Mouse (Mus musculus): ENCODE results near the gene Vil1. TPM values are rescaled to one million over a fixed set of nuclear protein-coding genes. Genes with fewer than 3 reads are reported as not detected.

Vil1 gene
- total RNA-seq (2021): 1 to 10 TPM; 2.6 to 2.9 TPM
- long read RNA-seq, experiment 1, partial matches to known transcripts: 0 of 3 reads
- long read RNA-seq, experiment 1, other reads (novel, unspliced or antisense): 0 of 3 reads
- long read RNA-seq, experiment 2, partial matches to known transcripts: 1 of 2 reads
- long read RNA-seq, experiment 2, other reads (novel, unspliced or antisense): 0 of 2 reads

DNA sequence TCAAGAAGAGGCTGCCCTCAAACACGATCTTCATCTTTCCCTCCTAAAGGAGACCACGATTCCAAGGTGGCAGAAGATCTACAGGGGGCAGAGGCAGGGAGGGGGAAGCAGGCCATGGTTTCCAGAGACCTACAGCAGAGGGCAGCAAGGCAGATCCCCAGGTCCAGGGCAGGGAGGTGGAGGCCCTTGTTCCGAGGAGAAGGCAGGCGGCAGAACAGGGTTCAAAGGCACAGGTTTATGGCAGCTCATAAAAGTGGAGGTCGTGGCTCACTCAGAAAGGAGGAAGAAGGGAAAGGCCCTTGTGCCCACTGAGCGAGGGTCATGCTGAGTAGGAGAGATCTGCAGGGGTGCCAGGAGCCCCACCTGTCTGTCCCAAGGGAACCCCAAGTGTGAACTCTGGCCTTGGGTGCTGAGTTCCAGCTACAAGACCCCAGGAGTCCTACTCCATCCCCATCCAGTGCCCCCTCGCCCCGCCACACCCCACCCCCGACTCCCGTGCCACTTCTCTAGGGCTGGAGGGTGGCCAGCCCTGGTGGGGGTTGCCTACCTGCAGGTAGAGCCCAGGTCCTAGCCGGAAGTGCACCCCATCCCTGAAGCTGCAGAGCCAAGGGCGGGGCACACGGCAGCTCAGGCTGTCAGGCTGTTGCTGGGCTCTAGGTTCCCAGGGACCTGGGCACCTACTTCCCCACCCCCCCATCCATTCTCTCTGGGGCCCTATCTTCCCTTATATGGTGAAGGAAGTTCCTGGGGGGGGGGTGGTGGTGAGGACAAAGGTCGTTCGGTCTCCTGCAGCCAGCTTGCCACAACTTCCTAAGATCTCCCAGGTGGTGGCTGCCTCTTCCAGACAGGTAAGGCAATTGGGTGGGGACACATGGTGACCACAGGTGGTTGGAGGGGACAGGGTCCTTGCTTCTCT is at the start of gene Vil1:
Vil1 (plus strand) TSS at position 788 of the 916 bp plus-strand sequence.
- no peak for DNase-seq

DNA sequence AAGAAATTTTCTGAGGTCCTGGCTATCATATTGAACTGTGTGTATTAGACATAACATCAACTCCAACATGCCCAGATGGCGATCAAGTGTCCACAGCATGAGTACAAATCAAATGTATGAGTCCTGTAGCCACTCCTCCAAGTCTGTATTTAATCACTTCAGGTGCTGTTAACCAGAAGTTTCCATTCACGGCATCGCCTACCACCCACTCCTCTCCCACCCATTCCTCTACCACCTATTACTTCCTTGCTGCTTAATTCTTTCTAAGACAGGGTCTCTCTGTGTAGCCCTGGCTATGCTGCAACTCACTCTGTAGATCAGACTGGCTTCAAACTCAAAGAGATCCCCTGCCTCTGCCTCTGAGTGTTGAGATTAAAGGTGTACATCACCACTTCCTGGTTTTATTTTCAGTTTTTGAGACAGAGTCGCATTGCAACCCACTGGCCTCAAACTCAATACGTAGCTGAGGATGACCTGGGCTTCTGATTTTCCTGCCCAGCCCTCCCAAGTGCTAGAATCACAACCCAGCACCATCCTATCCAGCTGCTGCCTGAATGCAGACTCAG is 49.1 kb upstream of the Vil1 start:
- DNase-seq: no peak

DNA sequence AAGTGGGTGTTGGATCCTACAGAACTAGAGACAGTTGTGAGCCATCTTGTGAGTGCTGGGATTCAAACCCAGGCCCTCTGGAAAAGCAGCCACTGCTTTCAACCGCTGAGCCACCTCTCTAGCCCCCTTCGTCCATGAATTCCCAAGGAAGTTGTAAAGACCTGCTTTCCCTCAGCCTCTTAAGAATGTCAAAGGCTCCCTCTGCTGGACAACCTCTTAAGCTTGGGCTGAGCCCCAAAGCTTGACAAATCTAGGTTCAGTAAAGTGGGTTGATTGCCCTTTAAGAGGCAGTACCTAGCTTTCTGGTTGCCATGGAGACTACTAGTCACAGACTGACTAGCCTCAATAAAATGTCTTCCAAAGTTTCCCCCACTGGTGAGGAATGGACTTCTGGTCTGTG is 47.4 kb upstream of the Vil1 start, which contains the start of gene Catip:
Catip (plus strand) TSS at position 297 of the 400 bp plus-strand sequence.
- peak; percentile 84 for DNase-seq

DNA sequence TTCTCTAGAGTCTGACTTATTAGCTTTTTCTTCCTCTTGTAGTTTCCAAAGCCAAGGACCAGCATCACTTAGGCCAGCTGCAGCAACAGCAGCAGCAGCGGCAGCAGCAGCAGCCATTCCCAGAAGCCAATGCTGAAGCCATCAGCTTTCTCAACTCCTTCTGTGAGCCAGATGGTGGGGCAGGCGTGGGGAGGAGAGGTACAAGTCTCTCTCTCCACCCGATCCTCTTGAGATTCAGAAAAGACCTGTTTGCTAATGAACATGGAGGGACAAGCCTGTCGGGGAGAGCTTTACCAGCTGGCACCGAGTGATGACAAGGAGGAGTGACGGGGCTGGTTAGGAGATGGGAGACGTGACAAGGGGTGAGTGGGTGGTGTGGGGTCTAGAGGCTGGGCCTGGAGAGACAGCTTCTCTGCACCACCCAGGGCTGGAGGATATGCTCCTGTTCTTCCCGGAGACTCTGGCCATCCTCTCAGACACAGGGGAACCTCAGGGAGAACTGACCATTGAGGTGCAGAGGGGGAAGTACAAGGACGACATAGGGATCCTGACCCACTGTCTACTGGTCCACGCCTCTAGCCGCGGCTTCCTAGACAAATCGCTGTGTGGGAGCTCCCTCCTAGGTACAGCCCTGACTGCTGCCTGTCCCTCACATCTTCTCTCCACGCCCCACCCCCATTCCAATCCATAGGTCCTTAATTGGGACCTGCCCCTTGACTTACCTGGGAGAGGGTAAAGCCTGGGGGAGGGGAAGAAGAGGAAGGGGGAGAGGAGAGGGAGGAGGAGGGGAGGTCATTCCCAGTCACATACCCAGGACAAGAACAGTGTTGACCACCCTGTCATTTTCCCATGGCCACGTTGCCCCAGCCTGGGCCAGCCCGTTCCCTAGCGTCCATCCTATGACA is 46.6 kb upstream of the Vil1 start:
- DNase-seq: no peak

DNA sequence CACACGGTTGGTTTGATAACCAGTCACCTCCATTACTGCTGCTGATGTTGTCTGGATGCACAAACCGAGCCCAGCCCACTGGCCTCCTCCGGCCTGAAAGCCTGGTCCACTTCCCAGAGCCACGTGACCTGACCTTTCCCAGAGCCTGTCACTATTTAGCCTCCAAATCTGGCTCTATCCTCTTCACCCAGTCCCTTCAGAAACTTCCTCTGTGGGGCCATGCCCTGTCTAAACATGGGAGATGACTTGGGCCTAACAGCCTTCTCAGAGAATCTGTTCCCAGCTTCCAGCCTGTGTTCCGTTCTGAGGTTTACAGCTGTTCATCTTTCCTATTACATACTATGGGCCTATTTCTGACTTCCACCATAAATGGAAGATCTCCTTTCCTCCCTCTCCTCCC is 45.7 kb upstream of the Vil1 start:
- no peak for DNase-seq

DNA sequence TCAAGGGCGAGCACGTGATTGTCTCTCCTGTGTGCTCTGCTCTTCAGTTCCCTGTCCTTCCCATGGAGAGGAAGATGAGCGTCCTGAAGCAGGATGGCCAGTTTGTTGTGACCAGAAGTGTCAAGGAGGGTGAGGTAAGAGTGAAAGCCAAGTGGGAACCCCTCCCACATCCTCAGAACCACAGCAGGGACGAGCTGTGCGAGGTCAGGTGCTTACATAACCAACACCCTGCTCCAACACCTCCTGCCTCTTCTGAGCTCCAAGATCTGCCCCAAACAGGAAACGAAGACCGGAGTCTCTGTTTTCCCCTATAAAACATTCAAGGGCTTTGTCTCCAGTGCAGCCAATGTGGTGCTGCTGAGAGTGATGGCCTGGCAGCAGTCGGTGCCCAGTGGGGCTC is 44.9 kb upstream of the Vil1 start:
- no peak for DNase-seq

DNA sequence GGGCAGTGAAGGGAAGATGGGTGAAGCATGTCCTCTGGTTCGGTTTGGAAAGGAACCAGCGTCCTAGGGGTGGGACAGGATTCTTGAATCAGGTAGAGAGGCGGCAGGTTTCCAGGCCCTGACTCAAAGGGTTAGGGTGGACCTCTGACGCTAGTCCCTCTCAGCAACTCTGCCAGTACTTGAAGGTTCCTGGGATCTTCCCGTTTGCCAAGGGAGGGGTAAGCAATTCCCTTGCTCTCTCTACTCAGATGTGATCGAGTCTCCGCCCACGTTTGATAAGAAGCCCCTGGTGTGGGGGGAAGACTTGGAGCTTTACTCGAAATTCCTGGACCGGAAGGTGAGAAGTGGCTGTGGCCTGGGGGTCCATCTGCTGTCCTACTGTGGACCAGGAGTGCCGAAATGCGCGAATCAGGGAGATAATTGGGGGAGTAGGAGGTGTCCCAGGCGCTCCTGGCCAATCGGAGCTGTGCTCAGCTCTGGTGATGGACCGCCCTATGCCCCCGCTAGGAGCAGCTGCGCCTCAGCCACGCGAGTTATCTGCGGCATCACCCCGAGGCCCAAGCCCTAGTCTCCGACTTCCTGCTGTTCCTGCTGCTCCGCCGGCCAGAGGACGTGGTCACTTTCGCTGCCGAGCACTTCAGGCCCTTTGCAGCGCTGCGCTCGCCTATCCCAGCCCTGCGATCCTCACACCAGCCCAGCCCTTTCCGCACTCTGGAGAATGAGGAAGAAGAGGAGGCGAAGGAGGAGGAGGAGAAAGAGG is 41.1 kb upstream of the Vil1 start:
- DNase-seq: peak; percentile 68

DNA sequence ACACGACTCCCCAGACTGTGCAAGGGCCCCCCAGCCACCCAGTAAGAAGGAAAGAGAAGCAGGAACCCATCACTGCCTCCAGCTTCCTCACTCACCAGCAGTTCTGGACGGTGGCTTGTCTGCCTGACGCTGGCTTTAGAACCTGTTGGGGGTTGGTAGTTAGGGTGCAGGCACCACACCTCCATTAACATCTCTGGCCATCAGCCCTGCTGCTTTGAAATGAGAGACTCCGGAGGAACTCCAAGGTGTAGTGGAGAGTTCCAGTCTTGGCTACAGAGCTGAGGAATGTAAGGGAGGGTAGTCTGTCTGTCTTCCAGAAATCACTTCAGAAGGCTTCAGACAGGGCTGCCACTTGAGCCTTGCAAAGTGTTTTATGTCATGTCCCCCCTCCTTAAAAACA is 39.1 kb upstream of the Vil1 start:
- no peak for DNase-seq

DNA sequence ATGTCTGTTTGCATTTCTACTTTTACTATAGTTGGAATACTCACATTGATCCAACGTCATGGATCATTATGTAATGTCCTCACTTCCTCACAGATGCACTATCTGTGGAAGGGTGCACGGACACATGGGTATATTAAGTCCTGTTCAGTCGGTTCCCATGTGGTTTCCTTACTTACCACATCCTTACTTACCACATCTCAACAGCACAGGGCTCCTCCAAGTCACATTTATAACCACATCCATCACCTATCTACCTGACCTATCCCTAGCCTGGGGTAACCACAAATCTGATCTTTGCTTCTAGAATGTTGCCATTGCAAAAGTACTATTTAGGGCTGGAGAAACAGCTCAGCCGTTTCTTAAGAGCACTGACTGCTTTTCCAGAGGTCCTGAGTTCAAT is 35.8 kb upstream of the Vil1 start:
- no peak for DNase-seq

DNA sequence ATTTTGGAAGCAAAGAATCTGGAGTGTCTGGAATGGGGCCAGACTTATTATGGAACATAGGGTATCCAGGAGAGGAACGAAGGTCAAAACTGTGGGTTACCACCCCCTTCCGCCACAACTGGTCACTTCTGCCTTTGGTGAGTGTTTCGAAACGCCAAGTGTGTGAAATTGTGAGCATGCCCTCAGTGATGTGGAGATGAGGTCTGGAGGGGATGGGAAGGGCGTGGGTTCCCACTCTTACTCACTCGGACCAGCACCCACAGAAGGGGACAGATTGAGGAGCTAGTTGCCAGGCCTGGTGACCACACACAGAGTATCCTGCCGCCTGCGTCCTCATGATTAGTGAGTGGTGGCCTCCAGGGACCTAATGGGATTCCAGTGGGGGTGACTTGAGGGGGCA is 34.2 kb upstream of the Vil1 start, which contains the start of gene Slc11a1:
Slc11a1 (plus strand) TSS at position 216 of the 400 bp plus-strand sequence.
- DNase-seq: no peak

DNA sequence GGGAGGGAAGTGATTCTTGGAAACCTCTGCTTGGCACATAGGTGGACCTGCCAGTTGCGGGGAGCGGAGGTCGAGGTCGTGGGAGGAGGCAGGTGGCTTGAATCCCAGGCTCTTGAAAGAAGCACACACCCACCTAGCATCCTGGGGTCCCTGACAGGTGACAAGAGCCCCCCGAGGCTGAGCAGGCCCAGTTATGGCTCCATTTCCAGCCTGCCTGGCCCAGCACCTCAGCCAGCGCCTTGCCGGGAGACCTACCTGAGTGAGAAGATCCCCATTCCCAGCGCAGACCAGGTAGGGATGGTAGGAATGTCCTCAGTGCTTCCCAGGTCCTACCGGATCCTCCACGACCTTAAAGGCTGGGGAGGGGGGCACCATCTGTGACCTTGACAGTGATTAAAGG is 33.6 kb upstream of the Vil1 start:
- DNase-seq: no peak

DNA sequence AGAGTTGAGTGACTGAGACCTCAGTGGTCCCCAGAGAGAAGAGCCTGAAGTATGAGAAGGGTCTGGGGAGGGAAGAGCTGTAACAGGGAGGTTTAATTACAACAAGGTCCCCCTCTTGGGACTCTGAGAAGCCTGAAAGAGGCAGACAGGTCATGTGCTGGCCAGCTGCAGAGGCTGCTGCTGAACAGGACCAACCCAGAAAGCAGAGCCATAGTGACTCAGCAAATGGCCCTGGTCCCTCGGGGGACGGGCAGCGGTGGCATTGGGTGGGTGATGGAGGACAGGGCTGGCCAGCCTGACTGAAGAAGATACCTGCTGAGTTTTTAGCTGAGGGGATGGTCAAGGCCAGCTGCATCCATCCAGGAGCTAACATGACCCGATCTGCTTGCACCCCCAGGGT is 32.8 kb upstream of the Vil1 start:
- peak; percentile 74 for DNase-seq

DNA sequence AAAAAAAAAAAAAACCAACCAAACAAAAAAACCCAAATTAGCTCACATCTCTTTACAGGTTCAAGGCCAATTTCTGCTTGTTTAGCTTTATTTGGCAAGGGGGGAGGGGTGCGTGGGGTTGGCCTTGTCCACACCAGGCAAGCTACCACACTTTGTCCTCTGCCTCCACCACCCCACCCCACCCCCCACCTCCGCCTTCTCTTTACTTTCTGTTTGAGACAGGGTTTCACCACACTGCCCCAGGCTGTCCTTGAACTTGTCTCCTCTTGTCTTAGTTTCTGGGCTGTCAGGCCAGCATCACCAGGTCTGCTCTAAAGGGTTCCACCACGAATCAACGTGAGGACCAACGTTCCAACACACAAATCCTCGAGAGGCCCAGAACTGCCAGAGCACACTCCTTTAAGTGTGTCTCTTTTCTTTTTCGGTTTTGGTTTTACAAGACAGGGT is 30.1 kb upstream of the Vil1 start:
- DNase-seq: no peak

DNA sequence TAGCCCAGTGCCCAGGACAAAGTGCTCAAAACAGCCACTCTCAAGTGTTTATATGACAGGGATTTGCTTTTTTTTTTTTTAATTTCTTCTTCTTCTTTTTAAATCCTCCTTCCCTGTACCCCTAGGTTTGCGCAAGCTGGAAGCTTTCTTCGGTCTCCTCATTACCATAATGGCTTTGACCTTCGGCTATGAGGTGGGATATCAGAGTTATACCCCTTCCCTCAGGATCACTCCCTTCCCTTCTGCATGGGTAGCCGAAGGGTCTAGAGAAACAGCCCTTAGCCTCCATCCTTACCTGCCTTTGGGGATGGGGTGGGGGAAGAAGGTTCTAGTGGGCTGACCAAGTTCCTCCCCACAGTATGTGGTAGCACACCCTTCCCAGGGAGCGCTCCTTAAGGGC is 28.7 kb upstream of the Vil1 start:
- no peak for DNase-seq

DNA sequence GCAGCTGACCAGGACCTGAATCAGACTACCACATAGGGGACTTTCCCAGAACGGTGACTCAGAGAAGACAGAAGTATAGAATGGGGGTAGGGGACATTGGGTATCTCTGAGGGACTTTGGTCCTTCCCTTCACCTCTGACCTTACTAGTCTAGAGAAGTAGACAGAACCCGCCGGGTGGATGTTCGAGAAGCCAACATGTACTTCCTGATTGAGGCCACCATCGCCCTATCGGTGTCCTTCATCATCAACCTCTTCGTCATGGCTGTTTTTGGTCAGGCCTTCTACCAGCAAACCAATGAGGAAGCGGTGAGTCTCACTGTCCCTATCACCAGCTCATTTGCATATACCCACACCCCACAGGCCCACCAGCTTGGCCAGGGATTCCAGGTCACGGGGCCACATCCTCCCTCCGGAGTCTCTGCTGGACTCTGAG is 27.6 kb upstream of the Vil1 start:
- DNase-seq: no peak

DNA sequence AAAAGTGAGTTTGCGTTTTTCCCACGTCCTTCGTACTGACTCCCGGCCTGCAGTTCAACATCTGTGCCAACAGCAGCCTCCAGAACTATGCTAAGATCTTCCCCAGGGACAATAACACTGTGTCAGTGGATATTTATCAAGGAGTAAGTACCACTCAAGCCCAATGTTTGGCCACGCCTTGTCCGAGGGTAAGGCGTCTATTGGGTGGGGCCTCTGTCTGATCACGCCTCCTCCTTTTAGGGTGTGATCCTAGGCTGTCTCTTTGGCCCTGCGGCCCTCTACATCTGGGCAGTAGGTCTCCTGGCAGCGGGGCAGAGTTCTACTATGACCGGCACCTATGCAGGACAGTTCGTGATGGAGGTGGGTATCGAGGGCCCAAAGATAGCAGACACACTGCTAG is 25.8 kb upstream of the Vil1 start:
- DNase-seq: no peak

DNA sequence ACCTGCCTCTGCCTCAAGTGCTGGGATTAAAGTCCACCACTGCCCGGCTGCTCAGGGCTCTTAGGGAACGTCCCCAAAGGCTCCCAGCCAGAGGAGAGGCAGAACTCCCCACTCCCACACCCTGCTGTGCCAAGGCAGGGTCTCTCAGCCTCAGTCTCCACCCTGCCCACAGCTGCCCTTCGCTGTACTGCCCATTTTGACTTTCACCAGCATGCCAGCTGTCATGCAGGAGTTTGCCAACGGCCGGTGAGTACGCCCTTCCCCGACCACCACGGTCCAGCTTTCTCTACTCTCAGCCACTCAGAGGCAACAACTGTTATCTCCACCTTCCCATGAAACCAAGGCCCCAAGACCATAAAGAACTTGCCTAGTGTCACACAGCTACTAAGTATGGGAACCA is 24.7 kb upstream of the Vil1 start:
- no peak for DNase-seq

DNA sequence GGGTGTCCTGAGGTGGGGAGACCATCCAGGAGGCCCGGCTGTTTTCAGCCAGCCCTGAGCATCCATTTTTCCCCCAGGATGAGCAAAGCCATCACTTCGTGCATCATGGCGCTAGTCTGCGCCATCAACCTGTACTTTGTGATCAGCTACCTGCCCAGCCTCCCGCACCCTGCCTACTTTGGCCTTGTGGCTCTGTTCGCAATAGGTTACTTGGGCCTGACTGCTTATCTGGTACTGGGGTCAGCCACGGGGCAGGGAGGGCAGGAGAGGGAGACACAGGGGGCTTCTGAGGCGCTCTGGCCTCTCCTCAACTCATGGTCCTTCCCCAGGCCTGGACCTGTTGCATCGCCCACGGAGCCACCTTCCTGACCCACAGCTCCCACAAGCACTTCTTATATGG is 24.1 kb upstream of the Vil1 start:
- no peak for DNase-seq

DNA sequence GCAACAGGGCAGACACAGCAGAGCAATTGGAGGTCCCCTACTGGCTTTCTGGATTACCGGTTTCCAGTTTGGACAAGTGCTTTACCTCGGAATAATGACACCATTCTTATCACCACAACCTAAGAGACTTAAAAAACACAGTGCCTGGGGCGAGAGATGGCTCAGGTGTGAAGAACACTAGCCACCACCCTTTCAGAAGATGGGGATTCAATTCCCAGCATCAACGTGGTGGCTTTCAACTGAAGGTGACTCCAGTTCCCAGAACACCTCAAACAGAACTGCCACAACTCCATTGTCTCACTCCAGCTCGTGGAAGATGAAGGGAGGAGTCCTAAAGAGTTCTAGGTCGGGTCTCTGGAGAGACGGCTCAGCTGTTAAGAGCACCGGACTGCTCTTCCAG is 23.6 kb upstream of the Vil1 start:
- no peak for DNase-seq

DNA sequence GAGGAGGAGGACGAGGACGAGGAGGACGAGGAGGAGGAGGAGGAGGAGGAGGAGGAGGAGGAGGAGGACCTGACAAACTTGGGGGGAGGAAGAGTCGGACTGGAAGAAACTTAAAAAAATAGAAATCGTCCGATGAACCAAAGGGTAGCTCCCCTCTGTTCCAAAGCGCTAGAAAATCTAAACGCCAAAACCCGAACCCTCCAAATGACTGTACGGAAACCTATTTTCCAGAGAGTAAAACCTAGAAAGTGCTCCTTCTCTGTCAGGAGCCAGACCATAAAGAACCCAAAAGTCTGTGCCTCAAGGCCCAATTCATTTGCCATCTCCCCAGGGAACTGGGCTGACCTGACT is 22.8 kb upstream of the Vil1 start:
- DNase-seq: no peak

DNA sequence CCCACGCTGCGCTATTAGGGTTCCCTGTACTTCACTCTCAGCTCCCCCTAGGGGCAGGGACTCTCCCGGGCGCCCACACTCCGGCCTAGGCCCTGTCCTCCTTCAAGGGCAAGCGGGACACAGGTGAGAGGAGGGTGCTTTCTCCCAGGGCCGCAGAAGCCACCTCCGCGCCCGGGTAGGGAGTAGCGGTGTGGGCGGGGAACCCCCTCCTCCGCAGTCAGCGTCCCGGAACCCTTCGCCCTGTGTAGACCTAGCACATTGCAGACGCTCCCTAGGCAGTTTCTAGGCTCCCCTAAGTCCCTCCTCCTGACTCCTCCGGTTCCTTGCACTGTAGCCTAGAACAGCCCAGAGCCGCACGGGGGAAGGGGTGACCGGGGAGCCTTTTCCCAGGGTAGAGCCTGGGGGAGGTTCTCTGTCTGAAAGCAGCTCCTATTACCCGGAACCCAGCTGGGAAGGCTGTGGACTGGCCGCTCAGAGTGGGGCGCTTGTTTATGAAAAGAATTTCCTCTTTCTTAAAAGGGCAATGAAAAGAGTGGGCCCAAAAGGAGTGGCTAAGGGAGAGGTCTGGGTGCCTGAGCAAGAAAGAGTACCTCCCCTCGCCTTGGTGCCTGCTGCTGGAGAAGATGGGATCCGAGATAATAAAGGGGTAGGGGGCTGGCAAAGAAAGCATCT is 22.3 kb upstream of the Vil1 start:
- peak; percentile 97 for DNase-seq

Measured in adrenal gland, postnatal 10 days (tissue).